Mouse (Mus musculus) kidney, adult 8-10 months (tissue): ENCODE data around the gene Cpvl.

Experiments
- DNase-seq, 2 experiments: peaks; one replicate each; pipeline ENCODE4 v3.0.0; 2022

Cpvl gene

DNA sequence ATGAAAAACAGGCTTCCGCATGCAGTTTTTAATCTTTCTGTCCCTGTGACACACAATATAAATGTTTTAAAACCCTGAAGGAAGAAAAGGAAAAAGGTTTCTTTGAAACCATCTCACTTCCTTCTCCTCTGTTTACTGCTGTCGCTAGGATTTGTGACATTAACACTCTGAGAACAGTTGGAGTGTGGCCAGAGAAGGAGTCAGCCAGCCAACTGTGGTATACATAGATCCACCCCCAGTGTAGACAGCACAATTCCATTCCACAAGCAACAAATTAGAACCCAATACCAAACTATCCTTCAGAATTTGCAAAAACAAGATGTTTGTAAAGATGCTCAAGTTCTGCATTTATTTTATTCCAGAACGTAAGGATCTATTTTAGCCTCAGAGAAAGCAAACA, 6.7 kb downstream of the Cpvl start:
- no peak for DNase-seq

DNA sequence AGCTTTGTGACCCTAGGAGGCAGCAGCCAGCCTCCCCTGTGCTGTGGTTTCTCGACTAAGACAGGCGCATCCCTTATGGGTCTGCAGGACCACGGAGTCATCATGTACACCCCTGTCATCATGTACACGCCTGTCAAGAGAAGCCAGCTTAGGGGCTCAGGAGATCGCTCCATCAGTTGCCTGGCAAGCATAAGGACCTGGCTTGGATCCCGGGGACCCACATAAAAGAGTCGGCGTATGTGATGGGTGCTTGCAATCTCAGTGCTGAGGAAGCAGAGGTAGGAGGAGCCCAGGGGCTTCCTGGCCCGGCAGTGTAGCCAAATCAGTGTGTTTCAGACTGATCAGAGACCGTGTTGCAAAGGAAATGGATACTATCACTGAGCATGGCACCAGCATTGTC, 9.4 kb downstream of the Cpvl start:
- no peak for DNase-seq

GRCm38 (mm10) chr6:53968550-53968949, 9.9 kb downstream of the Cpvl start:
- no peak for DNase-seq

- DNase-seq = no peak
Observed at GRCm38 (mm10) chr6:53966595-53966994, 11.9 kb downstream of the Cpvl start.

DNA sequence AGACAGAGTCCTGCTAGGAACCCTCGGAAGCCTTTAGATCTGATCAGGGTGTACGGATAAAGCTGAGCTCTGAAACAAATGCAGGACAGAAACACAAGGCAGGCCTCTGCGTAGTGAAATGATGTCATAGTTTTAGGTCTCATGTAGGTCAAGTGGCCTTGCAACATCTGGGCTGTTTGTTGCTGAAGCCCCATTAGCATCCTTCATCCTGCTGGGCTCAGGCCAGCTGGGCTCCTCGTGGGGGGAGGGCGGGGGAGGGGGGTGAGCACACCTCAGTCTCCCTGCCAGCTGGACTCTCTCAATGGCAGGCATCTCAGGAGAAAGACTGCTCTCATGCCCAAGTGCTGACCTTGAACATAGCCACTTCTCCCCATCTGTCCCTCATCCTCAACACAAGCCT, 12.6 kb downstream of the Cpvl start:
- DNase-seq = no peak

- DNase-seq = peak in 1 of 2 experiments; percentile 62
Observed at GRCm38 (mm10) chr6:53963906-53964496, 14.5 kb downstream of the Cpvl start.

DNA sequence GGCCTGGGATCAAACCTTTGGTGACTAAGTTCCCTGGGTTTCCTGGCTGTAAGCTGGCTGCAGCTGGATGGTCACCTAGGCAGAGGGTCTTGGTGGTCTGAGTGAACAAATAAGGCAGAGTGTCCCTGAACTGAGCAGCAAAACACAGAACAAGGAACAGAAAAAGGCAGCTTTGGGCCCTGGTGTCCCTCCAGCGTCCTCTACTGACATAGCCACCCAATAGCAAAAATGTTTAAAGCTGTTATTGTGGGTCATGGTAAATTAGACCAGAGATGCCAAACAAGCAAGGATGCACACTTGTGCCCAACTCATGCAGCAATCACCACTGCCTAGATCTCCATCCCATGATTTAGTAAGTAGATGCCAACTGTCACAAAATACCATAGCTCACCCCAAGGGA, 16.5 kb downstream of the Cpvl start:
- DNase-seq = no peak

DNA sequence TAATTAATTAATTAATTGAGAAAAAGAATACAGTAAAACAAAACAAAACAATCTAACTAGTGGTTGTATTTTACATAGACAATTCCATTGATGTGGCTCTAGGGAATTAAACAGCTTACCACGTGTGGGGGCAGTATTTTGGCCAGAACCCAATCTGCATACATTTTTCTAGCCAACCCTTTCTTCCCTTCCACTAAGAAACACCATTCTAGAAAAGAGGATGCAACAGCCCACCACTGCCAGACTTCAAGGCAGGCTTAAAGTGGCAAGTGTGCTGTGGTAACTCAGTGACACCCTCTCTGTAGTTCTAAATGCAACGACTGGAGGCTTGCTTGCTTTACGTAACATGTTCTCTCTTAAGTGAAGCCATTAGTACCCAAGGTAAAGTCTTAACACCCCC, 18.6 kb downstream of the Cpvl start:
- DNase-seq = no peak

GRCm38 (mm10) chr6:53958321-53958720, 20.1 kb downstream of the Cpvl start:
- DNase-seq = peak; percentile 63 to 75

DNA sequence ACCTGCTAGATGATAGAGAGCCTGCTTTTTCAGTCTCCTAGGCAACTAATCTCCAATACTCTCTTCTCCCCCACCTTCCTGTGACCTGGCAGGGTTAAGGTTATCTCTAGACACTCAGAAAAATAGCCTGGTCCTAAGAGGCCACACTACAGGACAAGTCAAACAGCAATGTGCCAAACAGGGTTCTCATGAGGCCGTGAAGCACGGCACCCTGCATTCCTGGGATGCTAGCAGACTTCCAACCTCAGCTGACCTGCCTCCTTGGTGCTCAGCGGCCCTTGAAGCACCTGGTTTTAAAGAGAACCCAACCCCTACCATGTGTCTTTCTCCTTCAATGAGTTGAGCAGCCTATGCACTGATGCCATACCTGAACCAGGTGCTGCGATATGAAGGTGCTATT, 22.0 kb downstream of the Cpvl start:
- peak; percentile 37 to 60 for DNase-seq

DNA sequence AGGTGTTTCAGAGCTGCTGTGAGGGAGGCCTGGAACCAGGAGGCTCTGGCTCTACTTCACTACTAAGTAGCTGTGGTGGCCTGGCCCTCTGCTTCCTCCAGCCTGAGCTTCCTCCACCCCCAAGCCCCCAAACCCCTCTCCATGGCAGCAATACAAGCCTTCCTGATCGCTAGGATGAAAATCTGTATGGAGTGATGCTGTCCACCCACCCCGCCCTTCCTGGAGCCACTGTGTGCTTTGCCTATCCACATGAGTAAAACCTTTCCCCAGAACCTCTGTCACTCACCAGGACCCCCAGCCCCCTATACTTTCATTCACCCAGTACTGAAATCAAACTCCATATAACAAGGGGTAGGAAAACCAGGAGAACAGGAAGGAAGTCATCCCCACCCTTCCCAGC, 22.6 kb downstream of the Cpvl start:
- DNase-seq = no peak

- no peak for DNase-seq
Observed at GRCm38 (mm10) chr6:53955271-53955670, 23.2 kb downstream of the Cpvl start.

GRCm38 (mm10) chr6:53954106-53954505, 24.4 kb downstream of the Cpvl start:
- peak; percentile 57 to 64 for DNase-seq

DNA sequence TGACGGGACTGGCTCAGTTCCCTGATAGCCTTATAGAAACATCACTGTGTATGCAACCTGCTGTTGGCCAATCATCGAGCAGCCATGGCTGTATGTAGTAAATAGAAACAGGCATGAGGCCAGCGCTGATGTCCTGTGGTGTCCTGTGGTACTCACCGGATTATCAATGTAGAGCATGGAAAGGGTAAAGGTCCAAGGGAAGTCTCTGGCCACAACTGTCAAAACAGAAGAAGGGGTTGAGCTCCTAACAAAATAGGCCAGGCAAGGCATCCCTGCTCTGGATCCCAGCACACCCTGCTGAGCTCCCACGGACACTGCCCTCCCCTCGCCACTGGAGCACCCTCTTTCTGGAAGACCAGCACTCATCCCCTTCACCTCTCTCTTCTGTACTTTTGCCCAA, 25.1 kb downstream of the Cpvl start:
- no peak for DNase-seq

- no peak for DNase-seq
Observed at GRCm38 (mm10) chr6:53951421-53951820, 27.1 kb downstream of the Cpvl start.

DNA sequence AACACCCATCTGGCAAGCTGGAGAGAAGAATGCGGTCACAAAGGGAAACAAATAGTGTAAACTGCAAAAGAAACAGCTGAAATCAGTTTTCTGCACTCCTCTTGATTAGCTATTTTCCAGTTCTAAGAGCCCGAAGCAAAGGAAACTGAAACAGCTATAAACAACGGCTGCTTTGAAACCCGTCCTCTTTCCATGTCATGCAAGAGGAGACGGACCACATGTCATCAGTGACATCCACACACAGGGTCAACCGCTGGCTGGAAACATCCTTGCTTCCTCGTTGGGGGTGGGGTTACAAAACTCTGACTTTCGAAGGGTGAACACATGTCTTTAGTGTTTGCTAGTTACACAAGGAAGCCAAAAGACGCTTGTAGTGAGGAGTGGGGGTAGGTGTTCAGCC, 27.6 kb downstream of the Cpvl start:
- DNase-seq = peak in 1 of 2 experiments; percentile 41

GRCm38 (mm10) chr6:53948388-53949035, 30.0 kb downstream of the Cpvl start:
- DNase-seq = no peak

DNA sequence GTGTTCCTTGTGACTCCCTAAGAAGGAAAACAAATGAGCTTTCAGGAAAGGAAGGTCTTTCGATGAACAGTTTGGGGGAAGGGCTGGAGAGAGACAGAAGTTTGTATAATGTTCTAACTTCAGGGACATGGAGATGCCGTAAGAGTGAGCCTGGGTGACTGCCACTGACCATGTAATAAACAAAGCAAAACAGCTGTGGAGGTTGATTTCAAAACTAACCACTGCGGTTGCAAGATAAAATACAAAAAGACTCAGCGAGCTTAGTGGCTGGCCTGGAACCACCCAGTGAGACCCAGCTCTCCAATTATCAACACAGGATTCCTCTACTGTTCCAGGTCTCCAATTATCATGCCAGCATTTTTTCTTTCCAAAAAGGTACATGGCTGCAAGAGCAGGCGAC, 33.6 kb downstream of the Cpvl start:
- DNase-seq = no peak

GRCm38 (mm10) chr6:53944417-53944816, 34.1 kb downstream of the Cpvl start:
- no peak for DNase-seq

DNA sequence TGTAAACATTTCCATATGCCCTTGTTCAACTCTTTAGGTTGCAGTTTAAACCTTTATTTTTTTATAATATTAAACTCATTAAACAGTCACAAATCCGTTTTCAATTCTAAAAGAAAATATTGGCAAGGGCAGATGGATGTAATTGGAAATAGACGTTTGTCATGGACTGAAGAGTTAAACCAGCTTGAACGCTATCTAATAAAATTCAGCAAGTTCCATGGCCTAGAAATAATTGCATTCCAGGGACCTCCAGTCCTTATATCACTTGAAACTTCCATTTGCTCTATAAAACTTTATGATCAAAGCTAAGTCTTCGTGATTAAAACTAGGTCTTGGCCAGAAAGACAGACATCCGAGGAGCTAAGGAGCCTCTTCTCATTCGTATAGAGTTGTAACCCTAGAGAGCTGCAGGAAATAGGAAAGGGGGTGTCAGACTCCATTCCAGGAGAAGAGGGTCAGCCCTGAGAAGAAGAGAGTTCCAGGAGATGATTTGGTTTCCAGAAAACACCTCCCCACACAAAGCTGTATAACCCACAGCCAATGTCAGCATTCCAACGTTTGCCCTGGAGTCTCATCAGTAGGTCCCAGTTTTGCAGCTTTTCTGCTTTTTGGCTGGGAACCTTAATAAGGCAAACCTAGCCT, 36.2 kb downstream of the Cpvl start:
- no peak for DNase-seq

DNA sequence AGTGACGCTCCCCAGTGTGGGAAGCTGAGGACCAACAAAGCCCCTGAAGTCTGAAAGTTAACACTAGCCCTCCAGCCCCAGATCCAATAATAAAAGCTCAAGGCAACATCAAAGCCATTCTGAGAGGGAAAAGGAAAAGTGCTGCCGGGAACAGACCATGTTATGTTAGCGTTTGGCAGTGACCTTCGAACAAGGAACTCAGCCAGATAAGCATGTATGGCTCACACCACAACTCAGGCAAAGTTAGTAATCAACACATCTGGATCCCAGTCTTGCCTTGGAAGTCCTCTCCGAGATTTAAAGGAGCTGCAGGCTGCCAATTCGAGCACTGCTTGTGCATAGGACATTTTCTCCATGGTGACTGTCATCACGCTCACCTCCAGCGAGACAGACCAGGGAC, 38.7 kb downstream of the Cpvl start:
- no peak for DNase-seq

- DNase-seq = no peak
Observed at GRCm38 (mm10) chr6:53938942-53939341, 39.5 kb downstream of the Cpvl start.

DNA sequence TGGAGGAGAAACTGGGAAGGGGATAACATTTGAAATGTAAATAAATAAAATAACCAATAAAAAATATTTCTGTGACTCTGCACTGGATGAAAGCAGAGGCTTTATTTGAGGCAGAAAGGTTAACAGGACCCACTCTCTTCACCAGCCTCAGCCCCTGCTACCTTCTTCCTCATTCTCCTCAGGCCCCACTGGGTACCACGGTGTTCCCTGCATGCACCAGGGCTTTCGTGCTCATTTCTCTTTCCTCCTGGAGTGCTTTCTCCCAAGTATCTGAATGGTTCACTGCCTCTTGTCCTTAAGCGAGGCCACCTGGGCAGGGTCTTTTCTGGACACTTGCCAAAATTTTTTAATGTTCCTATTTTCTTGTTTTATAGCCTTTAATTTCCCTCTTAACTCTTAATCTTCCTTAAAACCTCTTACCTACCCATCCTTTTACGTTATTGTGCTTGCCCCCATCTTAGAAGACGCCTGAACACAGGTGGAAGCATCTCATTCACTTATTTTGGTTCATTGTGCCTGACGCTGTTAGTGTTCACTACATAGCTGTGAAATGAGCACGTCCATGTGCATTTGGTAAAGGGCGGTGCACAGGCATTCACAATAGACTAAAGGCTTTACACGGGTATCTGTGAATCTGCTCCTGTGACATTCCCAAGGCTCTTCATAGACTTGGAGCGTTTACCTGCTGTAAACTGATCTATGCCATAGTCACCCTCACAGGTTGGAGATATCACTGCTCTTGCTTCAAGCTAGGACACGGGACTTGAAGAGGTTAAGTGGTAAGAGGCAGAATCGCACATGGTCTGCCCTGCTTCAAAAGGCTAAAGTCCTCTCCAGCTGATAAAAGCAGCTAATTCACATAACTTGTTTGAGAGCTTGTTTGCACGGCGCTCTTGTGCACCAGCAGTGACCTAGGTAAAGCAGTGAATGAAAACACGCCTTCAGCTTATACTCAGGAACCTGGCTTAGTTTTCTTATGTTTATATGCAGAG, 41.0 kb downstream of the Cpvl start:
- DNase-seq = no peak
